Mouse (Mus musculus): ENCODE measurements around the gene Vstm5.
"Not testable (repeated sequence)": the region's sequence is repeated elsewhere in the genome, so short reads cannot be mapped to it uniquely, and the experiment has no call there.

Gene Vstm5

GRCm38 (mm10) chr9:15239042-15239925 lies at the start of gene Vstm5:
Gene Vstm5 (plus strand): TSS chr9:15239045.
- peak; percentile 52 to 72 for DNase-seq

GRCm38 (mm10) chr9:15194806-15195205 lies 44.0 kb upstream of the Vstm5 start:
- not testable (repeated sequence) for DNase-seq

GRCm38 (mm10) chr9:15206631-15207030 lies 32.2 kb upstream of the Vstm5 start:
- DNase-seq = peak; percentile 43 to 60

- no peak for DNase-seq
These were observed 29.5 kb upstream of the Vstm5 start for GRCm38 (mm10) chr9:15209320-15209719.

GRCm38 (mm10) chr9:15211876-15212275 lies 27.0 kb upstream of the Vstm5 start:
- DNase-seq = peak; percentile 30 to 31

- no peak for DNase-seq
These were observed 25.1 kb upstream of the Vstm5 start for GRCm38 (mm10) chr9:15213695-15214094.

GRCm38 (mm10) chr9:15224912-15225311 lies 13.9 kb upstream of the Vstm5 start:
- no peak for DNase-seq

GRCm38 (mm10) chr9:15232445-15232844 lies 6.4 kb upstream of the Vstm5 start:
- DNase-seq = no peak

- no peak for DNase-seq
These were observed 5.2 kb upstream of the Vstm5 start for GRCm38 (mm10) chr9:15233604-15234003.

- DNase-seq = no peak
These were observed 2.9 kb upstream of the Vstm5 start for GRCm38 (mm10) chr9:15235986-15236385.

GRCm38 (mm10) chr9:15237516-15238296 lies 1.1 kb upstream of the Vstm5 start:
- DNase-seq = no peak

- no peak for DNase-seq
These were observed 401 bp upstream of the Vstm5 start for GRCm38 (mm10) chr9:15238297-15238990.

- DNase-seq = no peak
These were observed 1.2 kb downstream of the Vstm5 start for GRCm38 (mm10) chr9:15240006-15240405.

GRCm38 (mm10) chr9:15240863-15241595 lies 2.2 kb downstream of the Vstm5 start:
- no peak for DNase-seq

- DNase-seq = peak; percentile 87 to 90
These were observed 2.7 kb downstream of the Vstm5 start for GRCm38 (mm10) chr9:15241596-15241939.

- no peak for DNase-seq
These were observed 3.3 kb downstream of the Vstm5 start for GRCm38 (mm10) chr9:15242130-15242529.

GRCm38 (mm10) chr9:15245319-15246075 lies 6.7 kb downstream of the Vstm5 start:
- DNase-seq = peak; percentile 47 to 73

- peak; percentile 43 to 56 for DNase-seq
These were observed 11.5 kb downstream of the Vstm5 start for GRCm38 (mm10) chr9:15250376-15250775.

- DNase-seq = peak; percentile 66 to 89
These were observed 13.4 kb downstream of the Vstm5 start for GRCm38 (mm10) chr9:15252196-15252595.

GRCm38 (mm10) chr9:15254501-15254900 lies 15.7 kb downstream of the Vstm5 start:
- DNase-seq = peak in 1 of 2 experiments; percentile 42

GRCm38 (mm10) chr9:15256214-15256613 lies 17.4 kb downstream of the Vstm5 start:
- no peak for DNase-seq

- DNase-seq = no peak
These were observed 23.1 kb downstream of the Vstm5 start for GRCm38 (mm10) chr9:15261980-15262379.
